ENCODE assay signal across 8 mouse cellular contexts in genomic region chr19:6975537-6976521, GRCm38 (mm10). TPM values are rescaled to one million over a fixed set of nuclear protein-coding genes. Genes with fewer than 3 reads are reported as not detected.
DNase-seq lines count a peak whose midpoint lies in the region; ATAC-seq and TF ChIP-seq lines count a peak whose summit lies in the region.

TSS of gene Plcb3 (minus strand) at chr19:6976470.

- ATAC-seq in lung, embryonic 14.5 days (ENCODE audit: insufficient read depth): no peak
- no peak for ATAC-seq in neural tube, embryonic 15.5 days (ENCODE audit: low FRiP score)

- H3K9ac ChIP-seq in lung, embryonic 14.5 days: peak within 1 kb of the TSS; percentile 78
- peak within 1 kb of the TSS; percentile 74 for H3K9ac ChIP-seq in neural tube, embryonic 15.5 days (replicated peaks)

- peaks cover 30% of the 10 kb centered on the region for H3K36me3 ChIP-seq in forebrain, embryonic 10.5 days (replicated peaks)
- H3K36me3 ChIP-seq in lung, embryonic 14.5 days (ENCODE audit: insufficient read depth): peaks cover 21% of the 10 kb centered on the region
- H3K36me3 ChIP-seq in neural tube, embryonic 15.5 days: peaks cover 14% of the 10 kb centered on the region

- TF ChIP-seq CTCF in lung, embryonic 14.5 days (IDR thresholded peaks at IDR 0.05; ENCODE audit: low read depth): peak; percentile 47

- WGBS in forebrain, embryonic 10.5 days: under 1% methylated on average over 16 of the region's 16 CpGs
- WGBS in large intestine, adult 2 months: 0% methylated on average over 16 of the region's 16 CpGs
- WGBS in lung, embryonic 14.5 days: under 1% methylated on average over 16 of the region's 16 CpGs
- 0% methylated on average over 16 of the region's 16 CpGs for WGBS in neural tube, embryonic 15.5 days

- peak within 1 kb of the TSS; percentile 86 for H3K4me3 ChIP-seq in forebrain, embryonic 10.5 days
- H3K4me3 ChIP-seq in lung, embryonic 14.5 days (ENCODE audit: low read depth, low read length): peak within 1 kb of the TSS; percentile 58
- peak within 1 kb of the TSS; percentile 59 for H3K4me3 ChIP-seq in neural tube, embryonic 15.5 days (replicated peaks)

- H3K27ac ChIP-seq in forebrain, embryonic 10.5 days: peak within 1 kb of the TSS; percentile 95
- H3K27ac ChIP-seq in lung, embryonic 14.5 days (ENCODE audit: low read depth): peak within 1 kb of the TSS; percentile 71
- H3K27ac ChIP-seq in neural tube, embryonic 15.5 days (replicated peaks): peak within 1 kb of the TSS; percentile 93

- intact Hi-C loops in heart, postnatal 10 days (cut with DNase I): loop anchor here (5.0 kb wide), 1 partner anchor 34 kb away; the partner anchor contains the start of genes Bad and Gpr137

- H3K27me3 ChIP-seq in forebrain, embryonic 10.5 days (ENCODE audit: poor library complexity, severe bottlenecking): peaks cover 20% of the 10 kb centered on the region
- no peaks in the 10 kb centered on the region for H3K27me3 ChIP-seq in lung, embryonic 14.5 days (ENCODE audit: insufficient read depth, low read length)
- H3K27me3 ChIP-seq in neural tube, embryonic 15.5 days (replicated peaks): 0 out of 2 replicates have a peak, but pooled peaks cover 2% of the 10 kb centered on the region

- H3K9me3 ChIP-seq in forebrain, embryonic 10.5 days: no peaks in the 10 kb centered on the region
- no peaks in the 10 kb centered on the region for H3K9me3 ChIP-seq in lung, embryonic 14.5 days (ENCODE audit: low read depth, low read length)
- H3K9me3 ChIP-seq in neural tube, embryonic 15.5 days (replicated peaks): no peaks in the 10 kb centered on the region

- peak; percentile 69 for DNase-seq in CD4-positive helper T cell, adult 2 months (ENCODE audit: low read depth, low spot score)
- peak; percentile 86 to 90 for DNase-seq in adrenal gland, adult (ENCODE audit: inconsistent age in 2 of 2, low spot score in 1 of 2)
- peak; percentile 64 for DNase-seq in forebrain, embryonic 10.5 days (ENCODE audit: extremely low spot score, low spot score)
- DNase-seq in heart, postnatal 10 days: peak; percentile 77 to 84
- no peak for DNase-seq in large intestine, adult 2 months (ENCODE audit: low read depth, low spot score)
- DNase-seq in lung, embryonic 14.5 days: peak; percentile 76
- DNase-seq in urinary bladder, postnatal 25 days (ENCODE audit: low spot score): peak; percentile 50

- H3K4me2 ChIP-seq in lung, embryonic 14.5 days: peak within 1 kb of the TSS; percentile 94
- H3K4me2 ChIP-seq in neural tube, embryonic 15.5 days: peak within 1 kb of the TSS; percentile 82

- H3K4me1 ChIP-seq in forebrain, embryonic 10.5 days: peaks cover 80% of the 10 kb centered on the region
- H3K4me1 ChIP-seq in lung, embryonic 14.5 days (ENCODE audit: insufficient read depth): peaks cover 12% of the 10 kb centered on the region; the same call in 1 of the 2 replicates
- H3K4me1 ChIP-seq in neural tube, embryonic 15.5 days: peaks cover 52% of the 10 kb centered on the region

RNA-seq across cellular contexts. Expression of gene Plcb3, which starts in this region (rescaled TPM):
- 25.2 and 25.8 TPM in 2 replicates for polyA plus RNA-seq in forebrain, embryonic 10.5 days (2016; fragmentation: Nextera tagmentation; extraction: Ambion mirVana)
- total RNA-seq in heart, postnatal 10 days (2021): 10 to 100 TPM; 18.1 to 19.3 TPM
- polyA plus RNA-seq in large intestine, adult 2 months (2012; rRNA removed): 383 and 614 TPM in 2 replicates
- 53.3 and 55.9 TPM in 2 replicates for polyA plus RNA-seq in lung, embryonic 14.5 days (2014; fragmentation: Nextera tagmentation; extraction: Ambion mirVana)
- polyA plus RNA-seq in neural tube, embryonic 15.5 days (2015; fragmentation: Nextera tagmentation; extraction: Ambion mirVana): 14.1 and 23.4 TPM in 2 replicates
